Mouse (Mus musculus): ENCODE measurements at regions not wholly inside any gene's neighbourhood (a gene's known extent, or its start where the extent isn't known, plus 50 kb on each side); places are given as distances from the start of the nearest gene placed in this dataset.

DNA sequence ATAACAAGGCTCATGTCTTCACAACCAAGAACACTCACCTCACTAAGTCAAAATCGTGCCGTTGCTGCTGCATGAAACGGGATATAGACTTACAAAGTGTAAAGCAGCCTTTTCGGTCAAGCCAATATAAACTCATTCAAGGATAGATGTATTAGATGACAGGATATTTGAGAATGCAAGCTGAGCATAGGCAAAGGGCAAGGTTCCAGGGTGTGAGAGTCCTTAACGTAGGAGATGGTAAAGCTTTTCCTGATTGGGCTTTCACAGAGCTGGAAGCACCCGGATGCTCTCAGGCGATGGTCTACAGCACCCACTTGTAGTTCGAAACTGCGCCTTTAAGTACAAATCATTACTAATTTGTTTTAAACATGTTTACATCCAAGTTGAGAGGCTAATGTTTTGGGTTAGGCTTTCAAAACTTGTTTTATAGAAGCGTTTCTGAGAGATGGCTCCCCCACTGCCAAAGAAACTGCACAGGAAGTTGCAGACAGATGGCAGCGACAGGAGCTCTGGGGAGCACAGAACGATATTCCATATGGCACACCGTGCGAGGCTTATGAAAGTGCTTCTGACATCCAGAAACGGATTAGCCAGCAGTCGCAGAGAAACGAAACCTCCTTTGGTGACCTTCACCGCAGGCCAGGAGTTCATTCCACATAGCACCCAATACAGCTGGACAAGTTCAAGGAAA is 54.1 kb upstream of the Rell1 start:
- DNase-seq (ENCODE audit: low spot score in 2 of 2), result peak; percentile 86 to 93

DNA sequence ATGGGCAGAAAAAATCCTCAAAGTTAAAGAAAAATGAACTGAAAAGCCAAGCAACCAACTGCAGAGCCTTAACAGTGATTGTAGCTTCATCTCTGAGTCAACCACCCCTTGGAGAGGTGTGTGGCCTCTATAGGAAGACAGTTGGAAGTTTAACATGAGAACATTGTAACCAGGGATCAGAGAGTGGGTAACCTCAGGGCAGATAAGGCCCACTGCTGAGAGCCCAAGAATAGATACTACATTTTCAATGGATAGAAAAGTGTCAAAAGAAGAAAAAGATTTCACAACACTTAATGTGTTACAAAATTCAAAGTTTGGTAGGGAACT is 54.6 kb upstream of the Rell1 start:
- DNase-seq (ENCODE audit: low spot score in 2 of 2), result no peak

DNA sequence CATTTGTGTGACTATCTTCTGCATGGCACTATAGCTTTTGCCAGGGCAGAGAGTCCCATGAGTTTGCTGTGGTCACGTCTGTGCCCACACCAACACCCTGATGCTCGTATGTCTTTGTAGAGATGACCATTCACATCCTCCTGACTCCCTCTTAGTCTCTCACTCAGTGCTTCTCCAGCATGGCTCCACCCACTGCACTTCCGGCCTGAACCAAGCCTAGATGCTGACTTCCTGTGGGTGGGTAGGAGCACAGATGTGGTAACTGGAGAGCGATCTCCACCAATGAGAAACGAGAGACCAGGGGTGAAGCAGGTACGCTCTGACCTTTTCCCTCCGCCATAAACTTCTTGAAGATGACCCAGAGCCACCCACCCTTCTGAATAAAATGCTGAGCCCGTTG is 55.7 kb upstream of the Rell1 start:
- DNase-seq (ENCODE audit: low spot score in 2 of 2), result no peak

DNA sequence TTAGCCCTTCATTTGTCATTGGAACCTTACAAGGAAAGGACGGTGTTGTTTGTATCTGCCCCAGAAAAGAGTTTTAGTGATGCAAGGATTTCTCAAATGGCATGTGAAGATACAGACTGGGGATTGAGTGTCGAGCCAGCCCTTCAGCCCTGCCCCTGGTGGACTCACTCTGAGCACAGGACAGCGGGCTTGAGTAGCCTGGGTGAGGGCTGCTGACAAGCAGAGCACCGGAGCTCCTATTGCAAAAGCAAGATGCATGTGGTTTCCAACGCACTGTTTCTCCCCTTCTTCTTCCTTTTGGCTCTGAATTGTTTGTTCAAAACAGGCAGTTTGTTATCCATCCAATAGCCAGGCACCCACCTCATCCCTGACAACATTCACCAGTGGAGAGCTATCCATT is 59.0 kb upstream of the Rell1 start:
- DNase-seq (ENCODE audit: low spot score in 2 of 2), result no peak

DNA sequence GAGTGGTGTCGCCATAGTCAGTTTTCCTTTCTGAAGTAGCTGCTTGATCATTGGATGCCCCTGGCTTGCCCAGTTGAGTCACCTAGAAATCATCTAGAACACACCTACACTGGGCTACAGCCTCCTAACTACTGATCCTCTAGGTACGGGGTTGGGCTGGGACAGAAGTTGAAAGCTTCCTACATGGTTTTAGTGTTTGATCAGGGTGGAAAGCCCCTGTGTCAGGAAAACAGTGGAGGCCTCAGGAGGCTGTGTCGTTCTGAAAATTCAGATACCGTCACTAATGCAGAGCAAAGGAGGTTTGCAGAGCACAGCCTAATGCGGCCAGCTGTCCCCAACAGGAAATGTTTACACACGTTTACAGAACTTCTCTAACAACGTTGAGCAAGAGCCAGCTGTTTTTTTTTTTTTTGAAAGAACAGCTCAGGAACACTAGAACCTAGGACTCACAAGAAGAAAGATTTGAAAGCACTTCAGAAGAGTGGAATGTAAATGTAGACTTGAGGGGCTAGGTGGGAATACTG is 61.0 kb upstream of the Rell1 start:
- no peak for DNase-seq (ENCODE audit: low spot score in 2 of 2)

DNA sequence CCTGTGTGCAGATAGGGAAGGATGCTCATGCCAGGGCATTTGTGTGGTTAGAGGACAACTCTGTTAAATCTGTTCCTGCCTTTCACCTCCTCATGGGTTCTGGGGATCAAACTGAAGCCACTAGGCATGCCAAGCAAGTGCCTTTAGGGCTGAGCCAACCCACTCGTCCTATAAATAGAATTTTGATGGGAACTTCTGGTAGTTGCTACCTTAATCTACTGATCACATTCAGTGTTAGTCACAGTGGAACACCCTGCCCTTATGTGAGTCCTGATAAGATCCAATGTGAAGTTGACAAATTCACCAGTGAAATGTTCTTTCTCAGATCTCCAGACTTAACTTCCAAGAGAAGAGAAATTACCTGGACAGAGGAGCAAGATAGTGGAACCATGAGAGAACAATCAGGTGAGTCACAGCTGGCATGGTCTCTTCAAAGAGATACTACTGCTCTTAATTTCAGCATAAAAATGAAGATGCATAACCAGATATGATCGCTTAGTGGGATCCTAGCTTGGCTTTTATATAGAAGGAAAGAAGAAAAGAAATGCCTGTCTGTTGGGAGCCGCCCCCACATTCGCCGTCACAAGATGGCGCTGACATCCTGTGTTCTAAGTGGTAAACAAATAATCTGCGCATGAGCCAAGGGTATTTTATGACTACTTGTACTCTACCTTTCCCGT is 61.7 kb upstream of the Rell1 start:
- peak in 1 of 2 experiments; percentile 48 for DNase-seq (ENCODE audit: low spot score in 2 of 2)

DNA sequence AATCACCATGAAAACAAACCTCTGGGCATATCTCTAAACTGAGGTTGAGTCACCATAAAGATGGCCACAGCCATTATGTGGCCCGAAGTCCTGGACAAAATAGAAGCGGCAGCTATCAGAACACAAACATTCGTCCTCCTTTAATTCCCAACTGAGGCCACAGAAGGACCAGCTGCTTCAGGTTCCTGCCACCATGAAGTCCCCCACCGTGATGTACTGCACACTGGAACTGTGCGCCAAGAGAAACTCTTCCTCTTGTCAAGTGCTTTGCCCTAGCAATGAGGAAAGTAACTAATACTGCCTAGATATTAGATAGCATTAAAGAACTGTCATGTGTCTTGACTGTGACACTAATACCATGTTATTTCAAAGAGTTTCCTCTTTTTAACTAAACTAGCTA is 54.4 kb upstream of the Pgm2 start:
- DNase-seq (ENCODE audit: low spot score in 2 of 2), result no peak

DNA sequence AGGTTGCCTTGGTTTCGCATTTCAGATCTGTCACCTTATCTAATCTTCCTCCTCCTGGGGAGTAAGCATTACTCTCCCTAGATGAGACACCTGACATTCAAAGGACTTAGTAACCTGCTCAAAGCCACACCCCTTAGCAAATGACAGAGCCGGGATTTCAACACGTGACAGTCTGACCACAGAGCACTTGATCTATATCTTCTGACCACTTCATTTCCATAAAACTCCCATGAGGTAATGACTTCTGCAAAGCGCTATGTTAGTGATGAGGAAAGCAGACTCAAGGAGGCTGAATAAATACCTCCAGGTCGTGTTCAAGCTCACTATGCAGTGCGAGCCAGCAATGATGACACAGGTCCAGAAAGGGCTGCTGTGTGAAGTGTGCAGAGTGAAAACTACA is 52.1 kb upstream of the Pgm2 start:
- no peak for DNase-seq (ENCODE audit: low spot score in 2 of 2)
